Mouse (Mus musculus): Measurements from ENCODE around the gene Ano1.
A peak's percentile ranks its signal among the peaks of the same experiment; 100 is the strongest.

The Ano1 gene

GRCm38 (mm10) chr7:144634875-144635274 is 116.9 kb downstream of the Ano1 start:
- DNase-seq (ENCODE audit: low spot score), result no peak

GRCm38 (mm10) chr7:144634450-144634849 is 117.3 kb downstream of the Ano1 start:
- DNase-seq (ENCODE audit: low spot score), result no peak

- DNase-seq (ENCODE audit: low spot score), result no peak
Observed at GRCm38 (mm10) chr7:144632321-144632720, 119.5 kb downstream of the Ano1 start.

- no peak for DNase-seq (ENCODE audit: low spot score)
Observed at GRCm38 (mm10) chr7:144630622-144631021, 121.2 kb downstream of the Ano1 start.

- DNase-seq (ENCODE audit: low spot score), result no peak
Observed at GRCm38 (mm10) chr7:144628334-144628915, 123.3 kb downstream of the Ano1 start.

GRCm38 (mm10) chr7:144627606-144628333 is 124.0 kb downstream of the Ano1 start:
- DNase-seq (ENCODE audit: low spot score), result no peak

GRCm38 (mm10) chr7:144626042-144626441 is 125.7 kb downstream of the Ano1 start:
- DNase-seq (ENCODE audit: low spot score), result peak; percentile 12

GRCm38 (mm10) chr7:144620721-144621681 is 130.8 kb downstream of the Ano1 start:
- DNase-seq (ENCODE audit: low spot score), result peak; percentile 41

- no peak for DNase-seq (ENCODE audit: low spot score)
Observed at GRCm38 (mm10) chr7:144620315-144620714, 131.5 kb downstream of the Ano1 start.

GRCm38 (mm10) chr7:144615343-144615742 is 136.4 kb downstream of the Ano1 start:
- no peak for DNase-seq (ENCODE audit: low spot score)

- no peak for DNase-seq (ENCODE audit: low spot score)
Observed at GRCm38 (mm10) chr7:144612829-144613228, 138.9 kb downstream of the Ano1 start.

GRCm38 (mm10) chr7:144612351-144612750 is 139.4 kb downstream of the Ano1 start:
- no peak for DNase-seq (ENCODE audit: low spot score)

GRCm38 (mm10) chr7:144611595-144611994 is 140.2 kb downstream of the Ano1 start:
- DNase-seq (ENCODE audit: low spot score), result no peak

GRCm38 (mm10) chr7:144609568-144609967 is 142.2 kb downstream of the Ano1 start:
- no peak for DNase-seq (ENCODE audit: low spot score)

- no peak for DNase-seq (ENCODE audit: low spot score)
Observed at GRCm38 (mm10) chr7:144607862-144608261, 143.9 kb downstream of the Ano1 start.

GRCm38 (mm10) chr7:144604735-144605134 is 147.0 kb downstream of the Ano1 start:
- DNase-seq (ENCODE audit: low spot score), result no peak

- DNase-seq (ENCODE audit: low spot score), result no peak
Observed at GRCm38 (mm10) chr7:144604291-144604690, 147.5 kb downstream of the Ano1 start.

GRCm38 (mm10) chr7:144600333-144600900 is 151.4 kb downstream of the Ano1 start:
- no peak for DNase-seq (ENCODE audit: low spot score)

- no peak for DNase-seq (ENCODE audit: low spot score)
Observed at GRCm38 (mm10) chr7:144589508-144589907, 162.3 kb downstream of the Ano1 start.

GRCm38 (mm10) chr7:144587291-144587690 is 164.5 kb downstream of the Ano1 start:
- peak; percentile 62 for DNase-seq (ENCODE audit: low spot score)

- DNase-seq (ENCODE audit: low spot score), result peak; percentile 71
Observed at GRCm38 (mm10) chr7:144585648-144586047, 166.1 kb downstream of the Ano1 start.

- no peak for DNase-seq (ENCODE audit: low spot score)
Observed at GRCm38 (mm10) chr7:144583619-144584018, 168.2 kb downstream of the Ano1 start.
